Mouse (Mus musculus) testis, adult 2 months (tissue): ENCODE results near the gene Prdx5.

Source experiments
- CTCF ChIP-seq: fragments of 200-500 bp; IDR thresholded peaks from 2 replicates; pipeline ENCODE4 v1.5.1; 2012; ENCODE audit warnings: low read depth, mild to moderate bottlenecking, inconsistent platforms, low read length, moderate library complexity; ENCODE audit not compliant: control insufficient read depth, insufficient read depth, insufficient replicate concordance
- POLR2A ChIP-seq: fragments of 200-500 bp; IDR thresholded peaks from 2 replicates; pipeline ENCODE4 v1.6.1; 2012; ENCODE audit warnings: low read depth, mild to moderate bottlenecking, inconsistent platforms, low read length, moderate library complexity; ENCODE audit not compliant: control insufficient read depth

GRCm38 (mm10) chr19:6934195-6934977 is 24.5 kb upstream of the Prdx5 start, which contains the start of gene Kcnk4:
- TF ChIP-seq POLR2A (no peak), CTCF (no peak)
